Mouse (Mus musculus) midbrain, embryonic 16.5 days (tissue): ENCODE measurements around the gene Srrm3. TPM values are rescaled to one million over a fixed set of nuclear protein-coding genes. Genes with fewer than 3 reads are reported as not detected.

ENCODE experiments used
- ATAC-seq: fragments of 200-750 bp; cut with Nextera tagmentation; 2 replicates; pipeline ENCODE4 v1.8.0; 2017; ENCODE audit warnings: moderate TSS enrichment
- H3K27ac ChIP-seq: fragments of 300-500 bp; sonication (generic); 2 replicates; pipeline ENCODE4 v1.5.1; 2014; ENCODE audit warnings: mild to moderate bottlenecking, low read length, mixed read lengths
- H3K27me3 ChIP-seq: fragments of 300-500 bp; sonication (generic); 2 replicates; pipeline ENCODE4 v1.6.1; 2014; ENCODE audit warnings: low read depth, low read length, mixed read lengths; ENCODE audit not compliant: control insufficient read depth, insufficient read depth
- H3K36me3 ChIP-seq: fragments of 300-500 bp; sonication (generic); 2 replicates; pipeline ENCODE4 v1.6.1; 2014; ENCODE audit warnings: mild to moderate bottlenecking, low read length, moderate library complexity, mixed read lengths; ENCODE audit not compliant: control insufficient read depth, insufficient read depth
- H3K4me1 ChIP-seq: fragments of 300-500 bp; sonication (generic); 2 replicates; pipeline ENCODE4 v1.6.1; 2014; ENCODE audit warnings: mild to moderate bottlenecking, low read length, mixed read lengths; ENCODE audit not compliant: control insufficient read depth, insufficient read depth
- H3K4me2 ChIP-seq: fragments of 300-500 bp; sonication (generic); 2 replicates; pipeline ENCODE4 v1.6.1; 2014; ENCODE audit warnings: mild to moderate bottlenecking, low read length, mixed read lengths
- H3K4me3 ChIP-seq: fragments of 300-500 bp; sonication (generic); 2 replicates; pipeline ENCODE4 v1.5.1; 2014; ENCODE audit warnings: low read depth, mild to moderate bottlenecking, low read length, moderate library complexity, mixed read lengths
- H3K9ac ChIP-seq: fragments of 300-500 bp; sonication (generic); 2 replicates; pipeline ENCODE4 v1.6.1; 2014; ENCODE audit warnings: low read depth, low read length, mixed read lengths
- H3K9me3 ChIP-seq: fragments of 300-500 bp; sonication (generic); replicated peaks from 2 replicates; pipeline ENCODE4 v1.6.1; 2014; ENCODE audit warnings: mild to moderate bottlenecking, low read length, mixed read lengths; ENCODE audit not compliant: control insufficient read depth, poor library complexity, severe bottlenecking
- WGBS: fragments of 180-500 bp; shearing (Covaris S2); extraction: QIAGEN DNeasy Blood & Tissue Kit; methylation state at CpG from one replicate; pipeline ENCODE4 v1.1.7; 2014; 5-methylcytosine and 5-hydroxymethylcytosine counted together
- polyA plus RNA-seq: library from polyadenylated mRNA; unstranded; fragments of >200 nt; fragmentation: Nextera tagmentation; extraction: Ambion mirVana; gene quantifications from 2 replicates; pipeline ENCODE4 v1.2.1, GENCODE M21; 2015

The Srrm3 gene
- polyA plus RNA-seq, 1 experiment from 2014 or later, result 76.2 TPM

- H3K4me1 ChIP-seq, result peaks cover 10% of the 10 kb centered on the region; the same call in 1 of the 2 replicates
- WGBS, result 89% methylated on average over 5 of the region's 5 CpGs
- no peaks in the 10 kb centered on the region for H3K27me3 ChIP-seq
- ATAC-seq, result no peak
- no peaks in the 10 kb centered on the region for H3K9me3 ChIP-seq
- H3K9ac ChIP-seq, result no peak overlapping the region
- no peak overlapping the region for H3K4me3 ChIP-seq
- H3K4me2 ChIP-seq, result no peak overlapping the region
- H3K27ac ChIP-seq, result no peak overlapping the region
- no peaks in the 10 kb centered on the region; the same call in 1 of the 2 replicates for H3K36me3 ChIP-seq
Observed at GRCm38 (mm10) chr5:135870505-135870904, 63.8 kb downstream of the Srrm3 start.

DNA sequence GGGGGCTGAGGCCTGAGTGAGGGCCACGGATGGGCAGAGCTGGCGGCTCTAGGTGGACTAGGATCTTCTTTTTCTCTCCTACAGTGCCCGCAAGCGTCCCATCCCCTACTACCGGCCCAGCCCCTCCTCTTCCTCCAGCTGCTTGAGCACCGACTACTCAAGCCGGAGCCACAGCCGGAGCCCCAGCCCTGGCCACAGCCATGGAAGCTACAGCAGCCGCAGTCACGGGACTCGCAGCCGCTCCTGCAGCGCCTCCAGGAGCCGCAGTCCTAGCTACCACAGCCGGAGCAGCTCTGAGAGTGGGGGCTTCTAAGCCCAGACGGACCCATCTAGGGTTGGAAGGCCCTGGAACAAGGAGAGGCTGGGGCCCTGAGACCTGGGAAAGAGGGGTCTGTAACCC is 66.3 kb downstream of the Srrm3 start:
- Histone ChIP-seq H3K27me3 (no peaks in the 10 kb centered on the region), H3K9me3 (no peaks in the 10 kb centered on the region), H3K36me3 (no peaks in the 10 kb centered on the region; the same call in 1 of the 2 replicates), H3K4me1 (peaks cover 7% of the 10 kb centered on the region), H3K27ac (no peak overlapping the region), H3K4me2 (no peak overlapping the region), H3K4me3 (no peak overlapping the region), H3K9ac (peak overlapping the region; percentile 37; the same call in 1 of the 2 replicates)
- WGBS, result 20% methylated on average over 15 of the region's 16 CpGs
- no peak for ATAC-seq

DNA sequence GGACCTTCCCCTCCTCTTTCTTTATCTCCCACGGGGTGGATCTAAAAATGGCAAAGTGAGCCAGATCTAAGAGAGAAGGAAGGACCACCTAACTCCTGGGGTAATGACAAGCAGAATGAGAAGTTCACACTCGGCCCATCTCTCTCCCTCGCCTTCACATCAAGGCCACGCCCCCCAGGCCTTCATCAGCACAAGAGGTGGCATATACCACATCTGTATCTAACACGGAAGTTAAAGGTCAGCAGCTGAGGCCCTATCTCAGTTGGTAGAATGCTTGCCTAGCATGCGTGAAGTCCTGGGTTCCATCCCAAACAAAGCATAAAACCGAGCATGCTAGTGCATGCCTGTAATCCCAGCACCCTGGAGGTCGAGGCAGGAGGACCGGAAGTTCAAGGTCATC is 67.1 kb downstream of the Srrm3 start:
- Histone ChIP-seq H3K4me1 (peaks cover 4% of the 10 kb centered on the region), H3K4me3 (no peak overlapping the region), H3K4me2 (no peak overlapping the region), H3K36me3 (no peaks in the 10 kb centered on the region; the same call in 1 of the 2 replicates), H3K9ac (no peak overlapping the region), H3K27ac (no peak overlapping the region), H3K27me3 (no peaks in the 10 kb centered on the region), H3K9me3 (no peaks in the 10 kb centered on the region)
- ATAC-seq, result no peak
- 72% methylated on average over 8 of the region's 9 CpGs for WGBS

DNA sequence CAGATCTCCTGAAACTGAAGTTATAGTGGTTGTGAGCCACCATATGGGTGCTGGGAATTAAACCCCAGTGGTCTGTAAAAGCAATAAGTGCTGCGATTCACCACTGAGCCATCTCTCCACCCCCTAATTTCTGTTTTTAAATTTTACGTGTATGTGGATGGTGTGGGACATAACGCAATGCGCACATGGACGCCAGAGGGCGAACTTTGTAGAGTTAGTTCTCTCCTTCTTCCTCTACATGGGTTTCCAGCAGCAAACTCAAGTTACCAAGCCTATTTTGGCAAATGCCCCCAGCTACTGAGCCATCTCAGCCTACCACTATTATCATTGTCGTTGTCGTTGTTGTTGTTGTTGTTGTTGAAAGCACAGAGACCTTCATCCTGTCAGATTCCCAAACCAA is 70.5 kb downstream of the Srrm3 start:
- H3K9ac ChIP-seq, result no peak overlapping the region
- ATAC-seq, result no peak
- H3K27ac ChIP-seq, result no peak overlapping the region
- no peaks in the 10 kb centered on the region; the same call in 1 of the 2 replicates for H3K36me3 ChIP-seq
- H3K4me1 ChIP-seq, result peaks cover 4% of the 10 kb centered on the region
- WGBS, result 13% methylated on average over 8 of the region's 8 CpGs
- H3K4me2 ChIP-seq, result peak overlapping the region; percentile 61
- H3K4me3 ChIP-seq, result peak overlapping the region; percentile 31; the same call in 1 of the 2 replicates
- H3K27me3 ChIP-seq, result no peaks in the 10 kb centered on the region
- no peaks in the 10 kb centered on the region for H3K9me3 ChIP-seq

- Histone ChIP-seq H3K4me2 (peak overlapping the region; percentile 61), H3K9me3 (no peaks in the 10 kb centered on the region), H3K4me1 (peaks cover 4% of the 10 kb centered on the region), H3K27me3 (no peaks in the 10 kb centered on the region), H3K4me3 (peak overlapping the region; percentile 31), H3K9ac (peak overlapping the region; percentile 44; the same call in 1 of the 2 replicates), H3K36me3 (no peaks in the 10 kb centered on the region; the same call in 1 of the 2 replicates), H3K27ac (peak overlapping the region; percentile 53)
- ATAC-seq, result peak; percentile 57
- WGBS, result under 1% methylated on average over 16 of the region's 16 CpGs
Observed at GRCm38 (mm10) chr5:135877831-135878231, 71.1 kb downstream of the Srrm3 start.

GRCm38 (mm10) chr5:135879449-135880158 is 72.9 kb downstream of the Srrm3 start:
- Histone ChIP-seq H3K9me3 (no peaks in the 10 kb centered on the region), H3K4me3 (no peak overlapping the region), H3K36me3 (no peaks in the 10 kb centered on the region; the same call in 1 of the 2 replicates), H3K27ac (no peak overlapping the region), H3K27me3 (no peaks in the 10 kb centered on the region), H3K4me2 (no peak overlapping the region), H3K9ac (no peak overlapping the region), H3K4me1 (peaks cover 4% of the 10 kb centered on the region)
- WGBS, result 53% methylated on average over 13 of the region's 13 CpGs
- no peak for ATAC-seq

GRCm38 (mm10) chr5:135884641-135885040 is 78.0 kb downstream of the Srrm3 start:
- Histone ChIP-seq H3K9me3 (no peaks in the 10 kb centered on the region), H3K9ac (no peak overlapping the region), H3K27me3 (peaks cover 10% of the 10 kb centered on the region), H3K4me2 (no peak overlapping the region), H3K4me3 (no peak overlapping the region), H3K4me1 (no peaks in the 10 kb centered on the region), H3K36me3 (no peaks in the 10 kb centered on the region), H3K27ac (no peak overlapping the region)
- whole genome bisulfite sequencing, result 70% methylated on average over 6 of the region's 6 CpGs
- no peak for ATAC-seq

DNA sequence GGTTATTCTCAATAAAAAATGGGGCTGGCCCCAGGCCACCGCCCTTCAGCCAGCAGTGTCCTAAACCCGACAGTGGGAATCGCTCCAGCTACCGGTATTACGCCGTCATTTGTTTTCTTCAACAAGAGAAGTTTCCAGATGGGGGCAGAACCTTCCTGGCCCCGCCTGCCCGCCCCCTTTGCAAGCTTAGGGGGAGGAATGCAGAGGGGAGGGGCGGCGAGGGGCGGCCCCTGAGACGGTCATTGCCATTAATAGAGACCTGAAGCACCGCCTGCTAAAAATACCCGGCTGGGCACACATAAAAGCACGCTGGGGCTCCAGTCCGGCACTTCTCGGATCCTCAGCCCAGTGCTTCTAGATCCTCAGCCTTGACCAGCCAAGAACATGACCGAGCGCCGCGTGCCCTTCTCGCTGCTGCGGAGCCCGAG is 81.0 kb downstream of the Srrm3 start, which contains the start of gene Hspb1:
Gene Hspb1 (plus strand): TSS at position 245 of the 428 bp plus-strand sequence.
- Histone ChIP-seq H3K27ac (no peak within 1 kb of the TSS), H3K27me3 (peaks cover 20% of the 10 kb centered on the region), H3K9ac (0 out of 2 replicates have a peak within 1 kb of the TSS, but pooled peaks have one; percentile 2), H3K9me3 (no peaks in the 10 kb centered on the region), H3K36me3 (no peaks in the 10 kb centered on the region), H3K4me2 (peak within 1 kb of the TSS; percentile 40), H3K4me1 (no peaks in the 10 kb centered on the region), H3K4me3 (peak within 1 kb of the TSS; percentile 10)
- ATAC-seq, result peak; percentile 51; the same call in 1 of the 2 replicates
- WGBS, result 1% methylated on average over 24 of the region's 24 CpGs
